Comparison of ENCODE assay signal across 26 mouse cellular contexts in genomic region chr1:24229552-24229951, GRCm38 (mm10). TPM values are rescaled to one million over a fixed set of nuclear protein-coding genes. Genes with fewer than 3 reads are reported as not detected.
DNase-seq lines count a peak whose midpoint lies in the region; ATAC-seq and TF ChIP-seq lines count a peak whose summit lies in the region.
"Had no signal": no experiment of that assay in that cellular context is flagged by ENCODE, and none has a peak within 500 bp of the region (broad histone marks: within the 10 kb centered on the region; RNA-seq: fewer than 3 reads in every experiment).

No protein-coding gene starts in this region.

- no peak overlapping the region for H3K4me3 ChIP-seq in left cerebral cortex, adult 2 months
- no peak overlapping the region for H3K4me3 ChIP-seq in cortical plate, adult 2 months (ENCODE audit: insufficient read depth, low read length)
- H3K4me3 ChIP-seq in limb, embryonic 13.5 days, result no peak overlapping the region
- H3K4me3 ChIP-seq: heart, embryonic 10.5 days; hindbrain, embryonic 12.5 days; lung, embryonic 15.5 days; midbrain, embryonic 10.5 days; midbrain, embryonic 15.5 days; neural tube, embryonic 15.5 days had no signal

- H3K27ac ChIP-seq in left cerebral cortex, adult 2 months, result peak overlapping the region; percentile 9; the same call in 1 of the 2 replicates
- H3K27ac ChIP-seq in cortical plate, adult 2 months (ENCODE audit: insufficient read depth, low read length), result peak overlapping the region; percentile 90
- H3K27ac ChIP-seq in limb, embryonic 13.5 days, result peak overlapping the region; percentile 29; the same call in 1 of the 2 replicates
- H3K27ac ChIP-seq: heart, embryonic 10.5 days; hindbrain, embryonic 12.5 days; lung, embryonic 15.5 days; midbrain, embryonic 10.5 days; midbrain, embryonic 15.5 days; neural tube, embryonic 15.5 days had no signal

- no peaks in the 10 kb centered on the region for H3K9me3 ChIP-seq in limb, embryonic 13.5 days
- H3K9me3 ChIP-seq: heart, embryonic 10.5 days; hindbrain, embryonic 12.5 days; lung, embryonic 15.5 days; midbrain, embryonic 10.5 days; midbrain, embryonic 15.5 days; neural tube, embryonic 15.5 days had no signal

- DNase-seq in frontal cortex, postnatal 36 days (ENCODE audit: low spot score in 2 of 2), result peak; percentile 36 to 63
- DNase-seq in frontal cortex, postnatal 14 days (ENCODE audit: low spot score in 2 of 2), result no peak
- peak in 1 of 2 experiments; percentile 22 for DNase-seq in left cerebral cortex, adult 2 months (ENCODE audit: extremely low spot score in 1 of 2, low spot score in 2 of 2)
- DNase-seq in left cerebral cortex, postnatal 36 days (ENCODE audit: low spot score in 2 of 2), result no peak
- DNase-seq in ovary, postnatal 36 days (ENCODE audit: low spot score), result no peak
- DNase-seq: adrenal gland, postnatal 25 days; B cell, adult 2 months; cerebellum, postnatal 14 days; gastrocnemius, postnatal 14 days; heart, adult 11 months; heart, postnatal 36 days; kidney, adult 11 months; kidney, postnatal 14 days; thymus, postnatal 4 days had no signal

- no peak overlapping the region for H3K4me2 ChIP-seq in limb, embryonic 13.5 days (replicated peaks)
- H3K4me2 ChIP-seq: hindbrain, embryonic 12.5 days; liver, embryonic 11.5 days; lung, embryonic 15.5 days; midbrain, embryonic 15.5 days; neural tube, embryonic 15.5 days had no signal

- TF ChIP-seq POLR2A in cortical plate, adult 2 months (IDR thresholded peaks at IDR 0.05; ENCODE audit: extremely low read depth, insufficient read depth, low read length), result no peak

- ATAC-seq in limb, embryonic 13.5 days (ENCODE audit: low FRiP score, low read depth), result no peak

- peaks cover 16% of the 10 kb centered on the region for H3K4me1 ChIP-seq in cortical plate, adult 2 months (ENCODE audit: control insufficient read depth, insufficient read depth, low read length)
- peaks cover 27% of the 10 kb centered on the region for H3K4me1 ChIP-seq in limb, embryonic 13.5 days
- H3K4me1 ChIP-seq: neural tube, embryonic 15.5 days had no signal

- intact Hi-C loops in left cerebral cortex, adult 2 months (cut with DNase I), result loop anchor here (1.0 to 5.0 kb wide), 4 partner anchors 52 to 297 kb away; partner anchors contain the start of gene Col9a1
- intact Hi-C loops in left cerebral cortex, postnatal 36 days (cut with DNase I), result loop anchor here (5.0 kb wide), 1 partner anchor 107 kb away; no protein-coding TSS in a partner anchor

- peaks cover 6% of the 10 kb centered on the region; the same call in 1 of the 2 replicates for H3K36me3 ChIP-seq in limb, embryonic 13.5 days
- H3K36me3 ChIP-seq: heart, embryonic 10.5 days; hindbrain, embryonic 12.5 days; lung, embryonic 15.5 days; midbrain, embryonic 10.5 days; midbrain, embryonic 15.5 days; neural tube, embryonic 15.5 days had no signal

- H3K27me3 ChIP-seq in limb, embryonic 13.5 days, result no peaks in the 10 kb centered on the region
- H3K27me3 ChIP-seq: hindbrain, embryonic 12.5 days; lung, embryonic 15.5 days; midbrain, embryonic 15.5 days; neural tube, embryonic 15.5 days had no signal

- H3K9ac ChIP-seq in limb, embryonic 13.5 days, result no peak overlapping the region
- H3K9ac ChIP-seq: hindbrain, embryonic 12.5 days; lung, embryonic 15.5 days; midbrain, embryonic 15.5 days; neural tube, embryonic 15.5 days had no signal

- TF ChIP-seq CTCF in left cerebral cortex, adult 2 months (IDR thresholded peaks at IDR 0.05), result no peak
- TF ChIP-seq CTCF in cortical plate, adult 2 months (IDR thresholded peaks at IDR 0.05; ENCODE audit: extremely low read depth, insufficient read depth, low read length), result no peak

- WGBS in limb, embryonic 13.5 days, result 74% methylated on average over 1 of the region's 1 CpGs

RNA-seq across cellular contexts. Expression of gene Col9a1, which starts 52.1 kb away (rescaled TPM):
- under 1 TPM; 0.63 to 0.79 TPM for total RNA-seq in left cerebral cortex, adult 2 months (2021)
- total RNA-seq in left cerebral cortex, postnatal 36 days (2021), result under 1 TPM; 0.49 to 0.54 TPM
- polyA plus RNA-seq in cortical plate, adult 2 months (2012; rRNA removed), result 0.56 and 0.62 TPM in 2 replicates
- 236 and 245 TPM in 2 replicates for polyA plus RNA-seq in limb, embryonic 13.5 days (2015; fragmentation: Nextera tagmentation; extraction: Ambion mirVana)
- total RNA-seq: adrenal gland, adult 18-20 months; adrenal gland, postnatal 25 days; megakaryocyte progenitor cell, adult 5-6 weeks had no signal
- polyA plus RNA-seq: small intestine, adult 2 months had no signal

Comparison
In these comparisons a context has a peak if more than half of its experiments do, and no peak if none do; other contexts are left out.
1. DNase-seq: peak in frontal cortex, postnatal 36 days (2 of 2); none in frontal cortex, postnatal 14 days (0 of 2), left cerebral cortex, postnatal 36 days (0 of 2) and ovary, postnatal 36 days (single experiment).
2. H3K27ac ChIP-seq: peak in every context shown above with its lines; median percentile 90 in cortical plate, adult 2 months; 29 in limb, embryonic 13.5 days; 9 in left cerebral cortex, adult 2 months.